Mouse (Mus musculus) ovary, adult 2 months (tissue): ENCODE data around the gene Ang6. TPM values are rescaled to one million over a fixed set of nuclear protein-coding genes. Genes with fewer than 3 reads are reported as not detected.

Experiments
- polyA plus RNA-seq: library from polyadenylated mRNA; depleted of rRNA; stranded (reverse); fragments of >200 nt; gene quantifications from 2 replicates; pipeline ENCODE4 v1.2.3, GENCODE M21; 2012; rRNA removed

Ang6 gene
- polyA plus RNA-seq: not detected in 2 replicates

GRCm38 (mm10) chr14:44002169-44002568 is at the start of gene Ang6:
TSS of gene Ang6 (minus strand) at chr14:44002269.

GRCm38 (mm10) chr14:43956769-43957168 is 45.3 kb downstream of the Ang6 start, which contains the start of gene Ang5:
TSS of gene Ang5 (plus strand) at chr14:43957069.

Other genes starting within 250 kb of the Ang6 start
- gene Gm8180, start 217.5 kb downstream of the Ang6 start, polyA plus RNA-seq: not detected in 2 replicates
- not detected in 2 replicates for gene Ear1, start 126.8 kb downstream of the Ang6 start, polyA plus RNA-seq
- gene Ear10, start 78.7 kb downstream of the Ang6 start, polyA plus RNA-seq: not detected in 2 replicates
- gene Gm8113, start 76.9 kb downstream of the Ang6 start, polyA plus RNA-seq: 5.3 and 5.9 TPM in 2 replicates
- not detected in 2 replicates for gene Ang5, start 45.2 kb downstream of the Ang6 start, polyA plus RNA-seq
- 8.8 and 9.3 TPM in 2 replicates for gene Ear2, start 100.4 kb upstream of the Ang6 start, polyA plus RNA-seq
- not detected in 2 replicates for gene Gm3327, start 121.6 kb upstream of the Ang6 start, polyA plus RNA-seq
- not detected in 2 replicates for gene Gm8212, start 195.4 kb upstream of the Ang6 start, polyA plus RNA-seq
- gene 4930503E14Rik, start 211.0 kb upstream of the Ang6 start, polyA plus RNA-seq: not detected in 2 replicates